Mouse (Mus musculus): ENCODE data around the gene Gm7271.

DNA sequence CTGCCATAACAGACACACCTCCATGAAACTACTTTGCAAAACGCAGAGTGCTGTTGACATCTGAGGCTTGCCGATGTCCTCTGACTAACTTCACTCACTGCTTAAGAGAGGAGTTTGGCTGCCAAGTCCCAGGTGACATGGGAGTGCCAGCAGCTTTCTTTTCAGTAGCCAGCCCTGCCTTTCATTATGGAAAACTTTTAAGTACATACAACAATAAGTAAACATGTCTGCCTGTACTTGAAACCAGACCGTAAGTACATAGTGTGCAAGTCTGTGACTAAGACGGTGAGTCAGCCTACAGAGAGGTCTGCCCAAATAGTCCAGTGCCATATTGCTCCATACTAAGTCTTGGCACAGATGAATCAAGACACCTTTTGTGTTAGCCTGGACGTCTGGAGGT is 46.7 kb upstream of the Gm7271 start:
- TF ChIP-seq POLR2A (IDR thresholded peaks at IDR 0.05; ENCODE audit: low read depth, low read length) (no peak), CTCF (IDR thresholded peaks at IDR 0.05; ENCODE audit: extremely low read depth, insufficient read depth, insufficient read length, insufficient replicate concordance) (no peak)

Measured in spleen, adult 2 months (tissue).